Mouse (Mus musculus) c-Kit-positive CD71-positive TER-119-positive erythroid progenitor cells, embryonic 14.5 days (primary cell): Measurements from ENCODE around the gene Lamtor2.
"Not testable (repeated sequence)": the region's sequence is repeated elsewhere in the genome, so short reads cannot be mapped to it uniquely, and the experiment has no call there.

Source experiments
- DNase-seq: peaks from one replicate; pipeline ENCODE4 v3.0.0-alpha.2; 2013; ENCODE audit warnings: low spot score

Gene Lamtor2

GRCm38 (mm10) chr3:88552676-88553524, at the start of gene Lamtor2:
Gene Lamtor2, minus strand, starts transcription at chr3:88553074.
- DNase-seq, result peak; percentile 97

DNA sequence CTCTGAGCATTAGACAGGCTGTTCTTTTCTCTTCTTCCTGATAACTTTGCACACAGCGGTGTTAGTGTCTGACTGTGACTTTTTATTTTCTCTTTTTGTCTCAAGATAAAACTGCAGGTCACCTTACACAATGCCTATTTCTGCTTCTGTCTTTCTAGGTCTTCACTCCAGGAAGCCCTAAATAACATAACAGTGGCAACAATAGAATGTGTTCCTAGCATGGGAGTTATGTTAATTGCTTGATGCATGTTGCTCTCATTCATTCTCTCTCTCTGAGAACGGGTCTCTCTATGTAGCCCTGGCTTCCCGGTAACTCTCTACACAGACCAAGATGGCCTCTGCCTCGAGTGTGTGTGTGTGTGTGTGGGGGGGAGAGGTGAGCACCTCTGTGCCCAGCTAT, 49.6 kb upstream of the Lamtor2 start:
- no peak for DNase-seq

- DNase-seq, result not testable (repeated sequence)
Observed at GRCm38 (mm10) chr3:88596547-88596946, 43.7 kb upstream of the Lamtor2 start.

DNA sequence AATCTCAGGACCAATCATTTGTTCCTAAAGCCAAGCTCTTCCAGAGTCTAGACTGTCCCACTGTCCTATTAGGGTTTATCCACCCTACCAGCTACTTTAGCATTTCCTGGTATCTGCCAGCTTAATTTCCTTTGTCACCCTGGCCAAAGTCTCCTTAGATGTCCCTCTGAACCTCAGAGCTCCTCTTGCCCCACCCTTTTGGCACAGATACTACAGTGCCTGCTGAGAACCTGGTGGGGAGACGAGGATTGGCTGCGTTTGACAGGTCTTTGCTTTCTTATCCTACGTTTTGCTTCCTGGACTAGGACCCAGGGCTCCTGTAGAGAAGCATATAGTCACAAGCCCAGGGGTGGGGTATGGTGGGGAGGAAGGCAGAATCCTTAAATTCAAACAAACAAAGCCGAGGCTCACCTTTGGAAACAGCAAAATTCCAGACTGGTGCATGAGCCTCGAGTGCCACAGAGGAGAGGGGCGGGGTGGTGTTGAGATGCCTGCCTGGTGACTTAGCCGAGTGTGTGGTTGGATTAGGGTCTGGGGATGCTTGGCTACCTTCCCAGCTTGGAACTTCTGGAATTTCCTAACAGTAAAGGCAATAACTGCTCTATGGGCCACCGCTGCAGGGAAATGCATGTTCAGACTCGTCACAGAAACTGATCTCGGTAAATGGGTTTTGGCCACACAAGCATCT, 41.2 kb upstream of the Lamtor2 start:
- DNase-seq, result no peak

- DNase-seq, result no peak
Observed at GRCm38 (mm10) chr3:88592942-88593576, 40.2 kb upstream of the Lamtor2 start.

- peak; percentile 82 for DNase-seq
Observed at GRCm38 (mm10) chr3:88591950-88592731, 39.3 kb upstream of the Lamtor2 start.

- no peak for DNase-seq
Observed at GRCm38 (mm10) chr3:88591044-88591443, 38.2 kb upstream of the Lamtor2 start.

- DNase-seq, result no peak
Observed at GRCm38 (mm10) chr3:88590246-88590645, 37.4 kb upstream of the Lamtor2 start.

DNA sequence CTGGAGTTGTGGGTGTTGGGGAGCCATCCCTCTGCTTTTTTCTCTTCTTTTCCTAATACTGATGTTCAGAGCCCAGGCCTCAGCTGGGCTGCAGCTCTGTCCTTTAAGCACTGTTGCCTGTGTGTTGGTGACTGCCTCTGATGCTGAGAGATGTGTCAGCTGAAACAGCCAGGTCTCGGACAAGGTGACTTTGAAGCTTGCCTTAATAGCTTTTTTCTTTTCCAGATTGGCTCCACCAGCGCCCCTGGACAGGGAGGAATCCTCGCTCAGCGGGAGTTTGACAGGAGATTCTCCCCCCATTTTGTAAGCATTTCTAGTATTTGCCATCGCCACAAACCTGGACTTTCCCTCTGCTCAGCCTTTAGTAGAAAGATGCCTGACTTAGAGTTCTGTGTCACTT, 33.8 kb upstream of the Lamtor2 start:
- DNase-seq, result no peak

GRCm38 (mm10) chr3:88585769-88586168, 32.9 kb upstream of the Lamtor2 start:
- DNase-seq, result no peak

- peak; percentile 76 for DNase-seq
Observed at GRCm38 (mm10) chr3:88579454-88580117, 26.7 kb upstream of the Lamtor2 start.

- no peak for DNase-seq
Observed at GRCm38 (mm10) chr3:88578498-88579424, 25.9 kb upstream of the Lamtor2 start.

- not testable (repeated sequence) for DNase-seq
Observed at GRCm38 (mm10) chr3:88577846-88578245, 25.0 kb upstream of the Lamtor2 start.

GRCm38 (mm10) chr3:88575540-88575939, 22.7 kb upstream of the Lamtor2 start, which contains the start of gene Ssr2:
Gene Ssr2, plus strand, starts transcription at chr3:88575876.
- no peak for DNase-seq

DNA sequence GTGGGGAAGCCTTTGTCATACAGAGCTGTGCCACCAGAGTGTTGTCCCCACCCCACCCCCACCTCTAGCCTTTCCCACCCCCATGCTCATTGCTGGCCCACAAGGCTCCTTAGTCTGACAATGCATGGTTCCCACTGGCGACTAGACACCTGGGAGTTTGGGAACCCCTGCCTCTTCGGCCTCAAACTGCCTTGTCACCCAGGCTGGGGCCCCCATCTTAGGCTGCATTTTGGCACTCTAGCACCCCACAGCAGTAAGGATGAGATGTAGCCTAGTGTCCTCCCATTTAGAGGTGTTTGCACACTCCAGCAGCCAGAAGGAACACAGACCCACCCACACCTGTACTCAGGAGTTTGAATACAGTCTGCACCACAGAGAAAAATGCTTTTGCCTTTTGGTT, 20.9 kb upstream of the Lamtor2 start:
- no peak for DNase-seq

DNA sequence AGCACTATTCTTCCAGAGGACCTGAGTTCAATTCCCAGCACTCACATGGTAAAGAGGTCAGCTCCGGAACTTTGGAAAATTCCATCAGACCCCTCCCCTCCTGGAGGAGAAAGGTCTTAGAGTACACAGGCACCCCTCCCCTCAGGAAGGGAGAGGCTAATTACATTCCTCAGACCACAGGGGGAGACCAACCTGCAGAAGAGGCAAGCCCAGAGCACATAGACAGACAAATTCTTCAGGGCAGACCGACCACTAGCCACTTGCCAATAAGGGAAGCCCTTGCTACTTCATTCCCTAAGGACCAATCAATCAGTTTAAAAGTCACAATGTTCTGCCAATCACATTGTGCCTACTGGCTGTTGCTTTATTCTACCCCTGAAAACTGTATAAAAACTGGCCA, 20.0 kb upstream of the Lamtor2 start:
- no peak for DNase-seq

DNA sequence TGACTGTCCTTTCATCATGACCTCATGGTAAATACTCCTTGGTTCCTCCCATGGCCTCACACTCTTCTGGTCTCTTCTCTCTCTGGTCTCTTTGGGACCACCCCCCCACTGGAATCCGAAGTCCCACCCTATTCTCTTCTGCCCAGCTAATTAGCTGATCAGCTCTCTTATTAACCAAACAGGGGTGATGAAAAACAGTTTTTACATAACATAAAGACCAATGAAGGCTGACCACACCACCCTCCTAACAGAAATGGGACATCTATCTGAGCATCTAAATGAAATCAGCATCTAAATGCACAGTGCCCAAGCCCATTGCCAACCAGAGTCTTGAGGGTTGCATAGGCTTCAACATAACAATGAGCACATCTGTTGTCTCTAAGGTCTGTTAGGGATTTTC, 19.0 kb upstream of the Lamtor2 start:
- DNase-seq, result no peak

DNA sequence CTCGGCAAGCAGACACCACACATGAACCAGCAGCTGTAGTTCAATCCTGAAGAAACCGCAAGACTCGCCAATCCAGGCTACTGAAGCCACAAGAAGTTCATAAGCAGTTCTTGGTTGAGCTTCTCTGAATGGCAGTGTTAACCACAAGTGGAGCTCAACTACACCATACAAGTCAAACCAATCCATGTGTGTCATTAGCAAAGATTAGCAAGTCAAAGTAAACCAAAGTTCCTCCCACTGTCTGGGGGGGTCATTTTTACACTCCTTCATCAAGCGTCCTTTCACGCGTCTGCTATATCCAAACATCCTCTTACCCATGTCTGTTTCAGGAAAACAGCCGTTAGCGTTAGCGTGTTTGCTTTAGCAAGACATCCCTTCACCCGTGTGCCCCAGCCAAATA, 17.5 kb upstream of the Lamtor2 start:
- DNase-seq, result no peak

DNA sequence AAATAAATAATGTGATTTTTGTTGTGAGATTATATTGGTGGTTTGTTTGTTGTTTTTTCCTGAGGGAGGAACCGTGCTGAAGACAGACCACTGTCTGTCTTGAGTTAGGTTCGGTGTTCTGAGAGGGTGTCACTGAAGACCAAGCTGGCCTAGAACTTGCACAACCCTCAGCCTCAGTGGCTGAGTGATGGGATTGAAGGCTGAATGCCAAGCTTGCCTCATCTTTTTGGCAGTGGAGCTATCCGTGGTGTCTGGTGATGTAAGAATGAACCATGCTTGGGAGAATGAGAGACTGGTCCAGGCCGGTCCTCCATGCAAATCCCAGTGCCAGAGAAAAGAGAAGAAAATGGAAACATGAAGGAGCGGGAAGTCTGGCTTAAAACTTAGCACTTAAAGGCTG, 16.8 kb upstream of the Lamtor2 start:
- DNase-seq, result no peak

DNA sequence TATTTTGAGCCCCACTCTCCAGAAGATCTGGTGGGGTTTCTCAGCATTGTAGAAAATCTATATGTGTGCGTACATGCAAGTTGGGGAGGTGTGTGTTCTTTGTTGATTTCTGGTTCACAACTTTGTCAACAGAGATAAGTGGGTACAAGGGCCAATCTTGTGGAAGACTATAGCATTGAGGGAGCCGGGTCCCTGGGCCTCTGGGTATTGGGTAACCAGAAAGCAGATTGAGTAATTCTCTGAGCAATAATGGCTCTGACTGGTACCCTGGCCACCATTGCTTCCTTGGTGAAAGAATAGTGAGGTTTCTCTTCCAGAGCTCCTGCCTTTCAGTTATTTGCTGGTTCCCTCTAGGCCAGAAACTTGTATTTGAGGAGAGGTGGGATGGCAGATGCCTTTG, 16.2 kb upstream of the Lamtor2 start:
- DNase-seq, result no peak
